In the genomic region with DNA sequence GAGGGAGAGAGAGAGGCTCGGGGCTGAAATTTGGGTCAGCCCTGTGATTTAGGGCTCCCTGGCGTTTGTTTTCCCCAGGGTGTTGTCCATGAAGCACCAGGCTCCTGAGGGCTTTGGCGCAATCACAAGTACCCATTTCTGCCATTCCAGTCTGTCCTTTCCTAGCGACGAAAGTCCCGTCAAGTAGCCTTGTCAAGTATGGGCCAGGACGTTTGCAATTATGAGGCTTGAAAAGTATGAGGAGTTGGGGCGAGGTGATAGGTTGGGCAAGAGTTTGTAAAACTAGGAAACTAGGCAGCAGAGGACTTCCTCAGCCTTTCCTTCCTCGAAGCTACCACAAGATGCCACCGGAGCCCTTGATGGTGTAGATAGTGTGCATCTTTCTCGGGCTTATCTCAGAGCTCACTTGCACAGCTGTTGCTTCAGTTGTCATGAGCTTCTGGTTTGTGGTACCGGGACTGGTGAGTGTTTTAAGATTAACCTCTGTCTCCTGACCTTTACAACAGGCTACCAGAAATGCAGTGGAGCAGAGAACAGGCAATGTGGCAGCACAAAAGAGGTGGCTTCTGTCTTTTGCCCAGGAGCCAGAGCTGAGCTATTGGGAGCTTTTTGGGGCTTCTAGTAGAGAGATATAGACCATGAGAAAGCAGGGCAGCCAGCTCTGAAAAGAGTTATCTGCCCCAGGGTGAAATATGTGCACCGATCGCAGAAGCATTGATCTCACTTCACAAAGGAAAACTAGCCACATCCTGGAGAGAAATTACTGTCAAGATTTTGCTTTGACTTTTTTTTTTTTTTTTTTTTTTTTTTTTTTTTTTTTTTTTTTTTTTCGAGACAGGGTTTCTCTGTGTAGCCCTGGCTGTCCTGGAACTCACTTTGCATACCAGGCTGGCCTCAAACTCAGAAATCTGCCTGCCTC, we compare ENCODE assay signal across 8 mouse cellular contexts. TPM values are rescaled to one million over a fixed set of nuclear protein-coding genes. Genes with fewer than 3 reads are reported as not detected.
DNase-seq lines count a peak whose midpoint lies in the region; ATAC-seq and TF ChIP-seq lines count a peak whose summit lies in the region.

No protein-coding gene starts in this region.

- H3K4me2 ChIP-seq in stomach, embryonic 15.5 days, result peak overlapping the region; percentile 94

- ATAC-seq in stomach, embryonic 15.5 days (ENCODE audit: insufficient read depth, low FRiP score, low read depth), result peak; percentile 44; the same call in 1 of the 2 replicates

- no peaks in the 10 kb centered on the region for H3K9me3 ChIP-seq in stomach, embryonic 15.5 days

- no peak for TF ChIP-seq CTCF in embryonic fibroblast, embryonic 13.5 days (IDR thresholded peaks at IDR 0.05; ENCODE audit: borderline replicate concordance, insufficient read depth, low read length)

- 18% methylated on average over 15 of the region's 15 CpGs for WGBS in stomach, embryonic 15.5 days

- H3K4me1 ChIP-seq in embryonic fibroblast, embryonic 13.5 days (ENCODE audit: control insufficient read depth, insufficient read depth, low read length), result peaks cover 13% of the 10 kb centered on the region
- peaks cover 9% of the 10 kb centered on the region for H3K4me1 ChIP-seq in stomach, embryonic 15.5 days

- DNase-seq in spleen, adult 12 weeks (ENCODE audit: low spot score), result peak; percentile 57
- DNase-seq in spleen, adult 18-20 months, result no peak
- peak; percentile 79 for DNase-seq in kidney, adult 9 months
- peak; percentile 89 for DNase-seq in lung, postnatal 36 days
- DNase-seq in urinary bladder, postnatal 36 days (ENCODE audit: low spot score in 2 of 2), result no peak
- DNase-seq in right cerebral cortex, postnatal 4 days, result no peak

- peak overlapping the region; percentile 63 for H3K4me3 ChIP-seq in embryonic fibroblast, embryonic 13.5 days (ENCODE audit: insufficient read depth, low read length)
- H3K4me3 ChIP-seq in stomach, embryonic 15.5 days (replicated peaks), result peak overlapping the region; percentile 83

- H3K36me3 ChIP-seq in stomach, embryonic 15.5 days, result 0 out of 2 replicates have a peak, but pooled peaks cover 5% of the 10 kb centered on the region

- H3K27ac ChIP-seq in embryonic fibroblast, embryonic 13.5 days (ENCODE audit: insufficient read depth, low read length), result no peak overlapping the region
- no peak overlapping the region for H3K27ac ChIP-seq in stomach, embryonic 15.5 days

- 0 out of 2 replicates have a peak overlapping the region, but pooled peaks have one; percentile 68 for H3K9ac ChIP-seq in stomach, embryonic 15.5 days

- no peak for TF ChIP-seq POLR2A in embryonic fibroblast, embryonic 13.5 days (IDR thresholded peaks at IDR 0.05; ENCODE audit: low read depth, low read length)

- H3K27me3 ChIP-seq in stomach, embryonic 15.5 days (replicated peaks), result no peaks in the 10 kb centered on the region

RNA-seq across cellular contexts. Expression of a gene that starts 10.9 kb away (rescaled TPM):
- 33.5 and 48.3 TPM in 2 replicates for polyA plus RNA-seq in embryonic fibroblast, embryonic 13.5 days (2011; ENCODE audit: insufficient read length, low read depth, missing spikeins)
- polyA plus RNA-seq in stomach, embryonic 15.5 days (2015; fragmentation: Nextera tagmentation; extraction: Ambion mirVana), result 27.1 and 31.6 TPM in 2 replicates

RNA-seq across cellular contexts. Expression of a gene that starts 38.0 kb away (rescaled TPM):
- 64.6 and 70.7 TPM in 2 replicates for polyA plus RNA-seq in embryonic fibroblast, embryonic 13.5 days (2011; ENCODE audit: insufficient read length, low read depth, missing spikeins)
- 133 and 140 TPM in 2 replicates for polyA plus RNA-seq in stomach, embryonic 15.5 days (2015; fragmentation: Nextera tagmentation; extraction: Ambion mirVana)

RNA-seq across cellular contexts. Expression of a gene that starts 49.4 kb away (rescaled TPM):
- 16.4 and 19.0 TPM in 2 replicates for polyA plus RNA-seq in embryonic fibroblast, embryonic 13.5 days (2011; ENCODE audit: insufficient read length, low read depth, missing spikeins)
- 11.7 and 13.2 TPM in 2 replicates for polyA plus RNA-seq in stomach, embryonic 15.5 days (2015; fragmentation: Nextera tagmentation; extraction: Ambion mirVana)

RNA-seq across cellular contexts. Expression of a gene that starts 52.0 kb away (rescaled TPM):
- 135 and 148 TPM in 2 replicates for polyA plus RNA-seq in embryonic fibroblast, embryonic 13.5 days (2011; ENCODE audit: insufficient read length, low read depth, missing spikeins)
- polyA plus RNA-seq in stomach, embryonic 15.5 days (2015; fragmentation: Nextera tagmentation; extraction: Ambion mirVana), result 12.3 and 14.2 TPM in 2 replicates

RNA-seq across cellular contexts. Expression of a gene that starts 59.1 kb away (rescaled TPM):
- polyA plus RNA-seq in embryonic fibroblast, embryonic 13.5 days (2011; ENCODE audit: insufficient read length, low read depth, missing spikeins), result 51.1 and 51.9 TPM in 2 replicates
- 79.4 and 82.1 TPM in 2 replicates for polyA plus RNA-seq in stomach, embryonic 15.5 days (2015; fragmentation: Nextera tagmentation; extraction: Ambion mirVana)

Comparison
In these comparisons a context has a peak if more than half of its experiments do, and no peak if none do; other contexts are left out.
1. DNase-seq: peak in spleen, adult 12 weeks (single experiment), kidney, adult 9 months (single experiment) and lung, postnatal 36 days (single experiment); none in spleen, adult 18-20 months (0 of 2), urinary bladder, postnatal 36 days (0 of 2) and right cerebral cortex, postnatal 4 days (single experiment).